Comparison of ENCODE assay signal across 8 mouse cellular contexts in the genomic region with DNA sequence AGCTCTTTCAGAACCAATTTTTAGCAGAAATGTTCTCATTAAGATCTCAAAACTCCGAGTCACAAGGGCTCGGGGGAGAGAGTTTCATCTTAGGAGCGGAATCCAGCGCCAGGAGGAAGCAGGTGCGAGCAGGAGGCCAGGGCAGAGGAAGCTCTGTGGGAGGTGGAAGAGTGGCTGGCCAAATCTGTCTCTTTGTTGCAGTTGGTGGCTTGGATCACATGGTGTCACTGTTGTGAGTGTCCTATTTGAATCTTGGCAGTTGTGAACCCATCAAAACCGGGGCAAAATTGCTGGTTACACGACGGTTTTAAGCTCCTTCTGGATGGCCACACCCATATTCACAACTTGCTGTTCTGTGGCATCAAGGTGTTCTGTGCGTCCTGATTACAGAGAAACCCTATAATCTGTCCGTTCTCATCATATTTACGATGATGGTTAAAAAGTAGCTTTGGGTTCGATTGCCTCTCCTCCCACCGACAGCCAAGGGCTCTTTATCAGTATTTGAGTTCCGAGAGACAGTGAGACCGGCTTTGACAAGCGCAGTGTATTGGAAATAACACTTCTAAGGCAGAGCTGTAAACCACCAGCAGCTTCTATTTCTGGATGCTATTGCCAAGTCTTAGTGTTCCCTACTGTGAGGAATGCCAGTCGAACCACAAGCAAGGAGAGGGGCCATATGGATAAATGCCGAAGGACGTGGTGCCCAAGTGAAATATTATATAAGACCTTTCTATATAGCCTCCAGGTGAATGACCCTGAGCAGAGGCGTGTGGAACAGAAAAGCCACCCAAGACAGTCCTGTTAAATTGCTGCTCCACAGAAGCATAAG. TPM values are rescaled to one million over a fixed set of nuclear protein-coding genes. Genes with fewer than 3 reads are reported as not detected.
DNase-seq lines count a peak whose midpoint lies in the region; ATAC-seq and TF ChIP-seq lines count a peak whose summit lies in the region.

No protein-coding gene starts in this region.

- no peaks in the 10 kb centered on the region for H3K9me3 ChIP-seq in intestine, postnatal 0 days (ENCODE audit: control insufficient read depth)
- no peaks in the 10 kb centered on the region for H3K9me3 ChIP-seq in intestine, embryonic 15.5 days
- H3K9me3 ChIP-seq in heart, embryonic 16.5 days (replicated peaks; ENCODE audit: control insufficient read depth, low read length) = no peaks in the 10 kb centered on the region

- H3K27ac ChIP-seq in intestine, postnatal 0 days (ENCODE audit: low read depth, low read length) = no peak overlapping the region
- no peak overlapping the region for H3K27ac ChIP-seq in intestine, embryonic 15.5 days
- H3K27ac ChIP-seq in heart, embryonic 16.5 days (ENCODE audit: low read length) = no peak overlapping the region

- H3K4me2 ChIP-seq in intestine, postnatal 0 days (replicated peaks; ENCODE audit: low read depth) = no peak overlapping the region
- no peak overlapping the region for H3K4me2 ChIP-seq in intestine, embryonic 15.5 days (replicated peaks)
- H3K4me2 ChIP-seq in heart, embryonic 16.5 days (ENCODE audit: low read depth, low read length) = peak overlapping the region; percentile 19; the same call in 1 of the 2 replicates

- DNase-seq in B cell, adult 2 months = peak; percentile 22 to 25
- DNase-seq in naive thymus-derived CD4-positive, alpha-beta T cell, adult 2 months (ENCODE audit: low read depth) = peak; percentile 53

- H3K4me1 ChIP-seq in intestine, postnatal 0 days (replicated peaks; ENCODE audit: control insufficient read depth, insufficient read depth, low read length) = no peaks in the 10 kb centered on the region
- H3K4me1 ChIP-seq in intestine, embryonic 15.5 days (replicated peaks) = no peaks in the 10 kb centered on the region
- H3K4me1 ChIP-seq in heart, embryonic 16.5 days (ENCODE audit: control insufficient read depth, insufficient read depth, low read length) = no peaks in the 10 kb centered on the region; the same call in 1 of the 2 replicates

- TF ChIP-seq CTCF in intestine, postnatal 0 days (IDR thresholded peaks at IDR 0.05; ENCODE audit: low read depth) = peak; percentile 41

- no peaks in the 10 kb centered on the region for H3K36me3 ChIP-seq in intestine, postnatal 0 days (ENCODE audit: control insufficient read depth, insufficient read depth)
- no peaks in the 10 kb centered on the region for H3K36me3 ChIP-seq in intestine, embryonic 15.5 days
- no peaks in the 10 kb centered on the region for H3K36me3 ChIP-seq in heart, embryonic 16.5 days (ENCODE audit: control insufficient read depth, insufficient read depth)

- no peak overlapping the region for H3K9ac ChIP-seq in intestine, postnatal 0 days (ENCODE audit: low read depth, low read length)
- no peak overlapping the region for H3K9ac ChIP-seq in intestine, embryonic 15.5 days
- H3K9ac ChIP-seq in heart, embryonic 16.5 days (ENCODE audit: low read length) = no peak overlapping the region

- H3K4me3 ChIP-seq in intestine, postnatal 0 days (ENCODE audit: low read depth, low read length) = no peak overlapping the region
- H3K4me3 ChIP-seq in intestine, embryonic 15.5 days (replicated peaks) = no peak overlapping the region
- H3K4me3 ChIP-seq in heart, embryonic 16.5 days (ENCODE audit: low read length) = no peak overlapping the region

- H3K27me3 ChIP-seq in intestine, postnatal 0 days (replicated peaks; ENCODE audit: control insufficient read depth, insufficient read depth, low read length) = 0 out of 2 replicates have a peak, but pooled peaks cover 5% of the 10 kb centered on the region
- H3K27me3 ChIP-seq in intestine, embryonic 15.5 days (replicated peaks) = 0 out of 2 replicates have a peak, but pooled peaks cover 3% of the 10 kb centered on the region
- H3K27me3 ChIP-seq in heart, embryonic 16.5 days (ENCODE audit: control insufficient read depth, insufficient read depth, low read length) = no peaks in the 10 kb centered on the region

- no peak for ATAC-seq in intestine, postnatal 0 days
- no peak for ATAC-seq in intestine, embryonic 15.5 days
- ATAC-seq in activated CD4-positive, CD25-positive, alpha-beta regulatory T cell, adult 4 months = peak; percentile 54
- ATAC-seq in heart, embryonic 16.5 days (replicated peaks; ENCODE audit: extremely low read depth, insufficient read depth, low FRiP score) = no peak
- no peak for ATAC-seq in erythroblast, adult 5-6 weeks (replicated peaks; ENCODE audit: low FRiP score, poor library complexity, severe bottlenecking)
- ATAC-seq in monocyte, adult 5-6 weeks (replicated peaks; ENCODE audit: insufficient number of reproducible peaks, low FRiP score, low TSS enrichment, poor library complexity, severe bottlenecking) = no peak

- WGBS in intestine, postnatal 0 days = 49% methylated on average over 20 of the region's 20 CpGs
- WGBS in intestine, embryonic 15.5 days = 49% methylated on average over 20 of the region's 20 CpGs
- WGBS in heart, embryonic 16.5 days = 40% methylated on average over 20 of the region's 20 CpGs

RNA-seq across cellular contexts. Expression of gene Max, which starts 47.4 kb away (rescaled TPM):
- 24.7 and 27.7 TPM in 2 replicates for polyA plus RNA-seq in intestine, postnatal 0 days (2015; fragmentation: Nextera tagmentation; extraction: Ambion mirVana)
- 13.0 and 13.1 TPM in 2 replicates for polyA plus RNA-seq in intestine, embryonic 15.5 days (2015; fragmentation: Nextera tagmentation; extraction: Ambion mirVana)
- polyA plus RNA-seq in activated CD4-positive, CD25-positive, alpha-beta regulatory T cell, adult 4 months (2017; shearing (Covaris generic)) = 10 to 100 TPM; 75.9 to 95.3 TPM
- 6.9 and 11.6 TPM in 2 replicates for polyA plus RNA-seq in heart, embryonic 16.5 days (2015; fragmentation: Nextera tagmentation; extraction: Ambion mirVana)
- 56.6 and 89.2 TPM in 2 replicates for total RNA-seq in erythroblast, adult 5-6 weeks (2015; ENCODE audit: low replicate concordance)
- 62.9 and 210 TPM in 2 replicates for total RNA-seq in erythroblast, adult 5-6 weeks (2017; ENCODE audit: low replicate concordance)
- total RNA-seq in monocyte, adult 5-6 weeks (2017) = 124 to 167 TPM (median 145 TPM) in 3 replicates
